Mouse (Mus musculus): Measurements from ENCODE around the gene Elovl3. TPM values are rescaled to one million over a fixed set of nuclear protein-coding genes. Genes with fewer than 3 reads are reported as not detected.

Gene Elovl3
- total and polyA plus RNA-seq, 3 experiments = 0.27 to 0.55 (median 0.31) TPM

DNA sequence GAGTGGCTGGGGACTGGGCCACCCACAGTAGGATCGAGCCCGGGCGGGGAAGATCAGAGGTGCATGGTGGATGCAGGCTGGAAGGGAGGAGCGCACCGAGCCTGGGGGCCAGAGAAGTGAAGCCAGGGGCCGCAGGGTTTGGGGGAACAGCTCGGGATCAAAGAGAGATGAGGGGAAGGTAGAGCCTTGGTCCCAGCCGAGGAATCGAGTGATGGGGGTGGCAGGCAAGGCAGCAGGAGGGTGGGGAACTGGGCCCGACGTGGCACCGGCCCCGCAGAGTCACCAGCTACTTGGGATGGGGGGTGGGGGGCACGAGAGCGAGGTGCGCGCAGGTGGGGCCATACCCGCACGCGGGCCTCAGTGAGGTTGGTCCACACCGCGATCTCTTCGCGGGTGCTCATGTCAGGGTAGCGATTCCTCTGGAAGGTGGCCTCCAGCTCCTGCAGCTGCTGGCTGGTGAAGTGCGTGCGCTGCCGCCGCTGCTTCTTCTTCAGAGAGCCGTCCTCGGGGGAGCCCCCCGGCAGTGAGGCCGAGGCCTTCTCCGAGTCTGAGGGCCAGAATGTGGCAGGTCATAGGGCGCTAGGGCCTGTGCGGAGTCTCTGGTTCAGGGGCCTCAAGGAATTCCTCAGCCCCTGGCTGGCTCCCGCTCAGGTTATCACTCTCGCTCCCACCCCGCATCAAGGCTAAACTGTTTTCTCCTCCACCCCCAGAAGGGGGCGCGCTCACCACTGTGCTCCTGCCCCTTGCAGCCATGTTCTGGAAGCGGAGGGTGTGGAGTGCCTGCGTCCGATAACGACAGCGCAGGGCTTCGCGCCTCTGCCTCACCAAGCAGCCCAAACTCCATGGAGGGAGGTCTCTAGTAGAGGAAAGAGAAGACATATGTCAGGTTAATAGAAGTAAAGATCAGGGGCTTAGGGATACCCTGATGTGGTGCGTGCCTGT, 5.2 kb downstream of the Elovl3 start:
- 3% methylated on average over 49 of the region's 49 CpGs for WGBS
- intact Hi-C loops (cut with DNase I) = no loop called here
- Histone ChIP-seq H3K27me3 (ENCODE audit: control insufficient read depth, insufficient read depth, low read length) (peaks cover 6% of the 10 kb centered on the region), H3K9ac (ENCODE audit: low read depth, low read length) (peak overlapping the region; percentile 63), H3K4me3 (peak overlapping the region; percentile 58), H3K27ac (no peak overlapping the region), H3K36me3 (ENCODE audit: control insufficient read depth, insufficient read depth, low read length) (no peaks in the 10 kb centered on the region), H3K4me1 (ENCODE audit: control insufficient read depth, insufficient read depth, low read length) (peaks cover 2% of the 10 kb centered on the region), H3K79me2 (replicated peaks; ENCODE audit: control insufficient read depth, insufficient read depth, low read length) (no peaks in the 10 kb centered on the region)
- TF ChIP-seq POLR2A (IDR thresholded peaks at IDR 0.05; ENCODE audit: insufficient read depth, low read depth, low read length) (no peak), CTCF (IDR thresholded peaks at IDR 0.05) (peak; percentile 93), EP300 (IDR thresholded peaks at IDR 0.05; ENCODE audit: insufficient read depth, low read depth, low read length) (0 out of 2 replicates have a peak, but pooled peaks have one; percentile 18)
- peak; percentile 74 to 84 for DNase-seq

- H3K4me1 ChIP-seq (ENCODE audit: control insufficient read depth, insufficient read depth, low read length) = peaks cover 2% of the 10 kb centered on the region
- no peak for DNase-seq
- no peak for TF ChIP-seq POLR2A (IDR thresholded peaks at IDR 0.05; ENCODE audit: insufficient read depth, low read depth, low read length)
- TF ChIP-seq EP300 (IDR thresholded peaks at IDR 0.05; ENCODE audit: insufficient read depth, low read depth, low read length) = no peak
- no peak for TF ChIP-seq CTCF (IDR thresholded peaks at IDR 0.05)
- H3K79me2 ChIP-seq (replicated peaks; ENCODE audit: control insufficient read depth, insufficient read depth, low read length) = no peaks in the 10 kb centered on the region
- H3K27me3 ChIP-seq (ENCODE audit: control insufficient read depth, insufficient read depth, low read length) = peaks cover 6% of the 10 kb centered on the region
- H3K27ac ChIP-seq = no peak overlapping the region
- no peak overlapping the region for H3K9ac ChIP-seq (ENCODE audit: low read depth, low read length)
- 84% methylated on average over 2 of the region's 2 CpGs for WGBS
- H3K36me3 ChIP-seq (ENCODE audit: control insufficient read depth, insufficient read depth, low read length) = no peaks in the 10 kb centered on the region
- intact Hi-C loops (cut with DNase I) = no loop called here
- H3K4me3 ChIP-seq = no peak overlapping the region
Measured at GRCm38 (mm10) chr19:46140324-46140723, 8.6 kb downstream of the Elovl3 start.

DNA sequence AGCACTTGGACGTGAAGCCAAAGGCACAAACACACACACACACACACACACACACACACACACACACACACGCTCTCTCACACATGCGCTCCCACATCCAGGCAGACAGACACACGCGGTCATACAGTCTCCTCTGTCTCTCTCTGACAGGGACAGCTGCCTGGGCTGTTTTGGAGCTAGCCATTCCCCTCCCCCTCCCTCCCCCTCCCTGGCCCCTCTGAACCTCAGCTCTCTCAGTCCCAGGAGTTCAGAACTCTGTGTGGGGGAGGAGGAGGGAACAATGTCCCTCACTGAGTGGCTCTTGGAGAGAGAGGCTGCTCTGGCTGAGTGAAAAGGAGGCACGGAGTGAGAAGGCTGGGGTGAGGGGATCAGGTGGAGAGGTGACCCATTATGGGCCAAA, 9.4 kb downstream of the Elovl3 start:
- 58% methylated on average over 6 of the region's 6 CpGs for WGBS
- Histone ChIP-seq H3K36me3 (ENCODE audit: control insufficient read depth, insufficient read depth, low read length) (no peaks in the 10 kb centered on the region), H3K79me2 (replicated peaks; ENCODE audit: control insufficient read depth, insufficient read depth, low read length) (no peaks in the 10 kb centered on the region), H3K9ac (ENCODE audit: low read depth, low read length) (no peak overlapping the region), H3K4me1 (ENCODE audit: control insufficient read depth, insufficient read depth, low read length) (peaks cover 2% of the 10 kb centered on the region), H3K27me3 (ENCODE audit: control insufficient read depth, insufficient read depth, low read length) (peaks cover 6% of the 10 kb centered on the region), H3K27ac (no peak overlapping the region), H3K4me3 (no peak overlapping the region)
- TF ChIP-seq EP300 (IDR thresholded peaks at IDR 0.05; ENCODE audit: insufficient read depth, low read depth, low read length) (no peak), CTCF (IDR thresholded peaks at IDR 0.05) (no peak), POLR2A (IDR thresholded peaks at IDR 0.05; ENCODE audit: insufficient read depth, low read depth, low read length) (no peak)
- intact Hi-C loops (cut with DNase I) = no loop called here
- DNase-seq = no peak

DNA sequence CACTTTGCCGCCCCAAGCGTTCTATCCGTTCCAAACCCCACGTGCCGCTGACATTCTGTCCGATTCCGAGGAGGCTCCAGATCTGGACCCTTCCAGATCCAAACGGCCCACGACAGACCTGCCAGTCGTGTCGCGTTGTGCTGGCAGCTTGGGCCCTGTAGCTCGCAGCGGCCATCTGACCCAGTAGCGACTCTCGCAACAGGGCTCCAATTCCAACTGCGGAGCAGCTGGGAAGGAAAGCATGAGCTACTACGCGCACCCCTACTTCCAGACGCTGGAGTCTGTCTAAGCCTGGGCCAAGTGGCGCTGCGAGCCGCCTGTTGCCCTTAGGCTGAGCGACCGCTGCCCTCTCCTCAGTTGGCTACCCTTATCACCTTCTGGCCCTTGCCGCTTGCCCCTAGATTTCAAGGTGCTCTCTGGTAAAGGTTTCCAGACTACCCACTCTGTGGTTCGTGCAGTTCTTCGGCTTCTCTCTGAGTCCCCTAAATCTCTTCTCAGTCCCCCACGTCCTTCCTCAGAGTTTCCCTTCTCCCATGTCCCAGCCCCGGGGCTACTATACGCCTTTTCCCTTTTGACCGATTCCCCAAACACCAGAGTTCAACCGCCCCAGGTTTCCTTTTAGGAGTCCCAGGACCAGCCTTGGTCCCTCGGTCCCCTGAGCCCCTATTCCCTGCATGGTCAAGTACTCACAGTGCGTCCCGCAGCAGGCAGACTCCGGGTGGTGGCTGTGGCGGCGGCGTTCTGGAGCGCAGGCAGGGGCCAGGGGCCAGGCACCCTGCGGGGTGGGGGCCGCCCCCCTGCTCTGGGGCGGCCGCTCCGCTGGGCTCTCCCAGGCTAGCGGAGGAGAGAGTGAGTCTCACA, 16.0 kb downstream of the Elovl3 start, which contains the start of gene Pitx3:
Gene Pitx3 (minus strand): TSS at position 816 of the 861 bp plus-strand sequence.
- intact Hi-C loops (cut with DNase I) = no loop called here
- Histone ChIP-seq H3K36me3 (ENCODE audit: control insufficient read depth, insufficient read depth, low read length) (no peaks in the 10 kb centered on the region), H3K79me2 (replicated peaks; ENCODE audit: control insufficient read depth, insufficient read depth, low read length) (no peaks in the 10 kb centered on the region), H3K9ac (ENCODE audit: low read depth, low read length) (peak within 1 kb of the TSS; percentile 38), H3K27me3 (ENCODE audit: control insufficient read depth, insufficient read depth, low read length) (no peaks in the 10 kb centered on the region), H3K4me1 (ENCODE audit: control insufficient read depth, insufficient read depth, low read length) (peaks cover 3% of the 10 kb centered on the region), H3K27ac (no peak within 1 kb of the TSS), H3K4me3 (peak within 1 kb of the TSS; percentile 64)
- peak; percentile 34 to 42 for DNase-seq
- WGBS = 3% methylated on average over 47 of the region's 47 CpGs
- TF ChIP-seq POLR2A (IDR thresholded peaks at IDR 0.05; ENCODE audit: insufficient read depth, low read depth, low read length) = no peak
- TF ChIP-seq EP300 (IDR thresholded peaks at IDR 0.05; ENCODE audit: insufficient read depth, low read depth, low read length) = no peak
- TF ChIP-seq CTCF (IDR thresholded peaks at IDR 0.05) = no peak

- intact Hi-C loops (cut with DNase I) = no loop called here
Measured at GRCm38 (mm10) chr19:46148372-46148760, 16.7 kb downstream of the Elovl3 start.

More at GRCm38 (mm10) chr19:46148372-46148760, 16.7 kb downstream of the Elovl3 start:
- Histone ChIP-seq H3K4me3 (peak overlapping the region; percentile 64), H3K27ac (no peak overlapping the region), H3K27me3 (ENCODE audit: control insufficient read depth, insufficient read depth, low read length) (no peaks in the 10 kb centered on the region), H3K79me2 (replicated peaks; ENCODE audit: control insufficient read depth, insufficient read depth, low read length) (peaks cover 1% of the 10 kb centered on the region; the same call in 1 of the 2 replicates), H3K36me3 (ENCODE audit: control insufficient read depth, insufficient read depth, low read length) (peaks cover 2% of the 10 kb centered on the region; the same call in 1 of the 2 replicates), H3K4me1 (ENCODE audit: control insufficient read depth, insufficient read depth, low read length) (peaks cover 3% of the 10 kb centered on the region), H3K9ac (ENCODE audit: low read depth, low read length) (peak overlapping the region; percentile 38)
- no peak for TF ChIP-seq CTCF (IDR thresholded peaks at IDR 0.05)
- no peak for TF ChIP-seq EP300 (IDR thresholded peaks at IDR 0.05; ENCODE audit: insufficient read depth, low read depth, low read length)
- TF ChIP-seq POLR2A (IDR thresholded peaks at IDR 0.05; ENCODE audit: insufficient read depth, low read depth, low read length) = no peak
- 2% methylated on average over 27 of the region's 27 CpGs for WGBS
- peak; percentile 87 to 88 for DNase-seq
